Mouse (Mus musculus) retina, adult 2 months (tissue): ENCODE measurements around the gene Plscr3.

Source experiments
- DNase-seq: peaks from one replicate; pipeline ENCODE4 v3.0.0-alpha.2; 2012; ENCODE audit warnings: low read depth, low spot score

Plscr3 gene

GRCm38 (mm10) chr11:69891482-69891881 lies 45.3 kb downstream of the Plscr3 start:
- no peak for DNase-seq

GRCm38 (mm10) chr11:69894671-69895070 lies 48.5 kb downstream of the Plscr3 start:
- no peak for DNase-seq

- no peak for DNase-seq
Measured at GRCm38 (mm10) chr11:69895291-69895690, 49.1 kb downstream of the Plscr3 start, which contains the start of gene Acap1. Gene Acap1 (minus strand): TSS chr11:69895539.

- DNase-seq = no peak
Measured at GRCm38 (mm10) chr11:69899870-69900269, 53.7 kb downstream of the Plscr3 start.

- peak; percentile 78 for DNase-seq
Measured at GRCm38 (mm10) chr11:69900471-69901405, 54.6 kb downstream of the Plscr3 start, which contains the start of the genes 2810408A11Rik and Neurl4. Gene 2810408A11Rik (minus strand): TSS chr11:69900987. Gene Neurl4 (plus strand): TSS chr11:69901072.

- DNase-seq = peak; percentile 87
Measured at GRCm38 (mm10) chr11:69901406-69901846, 55.2 kb downstream of the Plscr3 start.
